Mouse (Mus musculus): ENCODE results near the gene 3110009E18Rik. TPM values are rescaled to one million over a fixed set of nuclear protein-coding genes. Genes with fewer than 3 reads are reported as not detected.

3110009E18Rik gene
- total and polyA plus RNA-seq, 2 experiments from 2014 or later: 2.2 to 10.7 TPM

- Histone ChIP-seq H3K27ac (no peak overlapping the region), H3K4me3 (ENCODE audit: low read length) (no peak overlapping the region), H3K9ac (replicated peaks; ENCODE audit: low read length) (no peak overlapping the region), H3K27me3 (ENCODE audit: insufficient read depth, low read length) (no peaks in the 10 kb centered on the region), H3K36me3 (ENCODE audit: insufficient read depth, low read length) (no peaks in the 10 kb centered on the region), H3K4me2 (ENCODE audit: low read depth, low read length) (no peak overlapping the region), H3K4me1 (ENCODE audit: insufficient read depth, low read length) (no peaks in the 10 kb centered on the region), H3K9me3 (ENCODE audit: low read length) (no peaks in the 10 kb centered on the region)
- DNase-seq (ENCODE audit: low spot score): no peak
- 93% methylated on average over 9 of the region's 9 CpGs for WGBS
- TF ChIP-seq CTCF (IDR thresholded peaks at IDR 0.05; ENCODE audit: low read depth): no peak
- ATAC-seq: no peak
Measured at GRCm38 (mm10) chr1:120158474-120159127, 37.6 kb downstream of the 3110009E18Rik start.

- ATAC-seq (no peak), DNase-seq (ENCODE audit: low spot score) (no peak)
- WGBS: 92% methylated on average over 5 of the region's 5 CpGs
- Histone ChIP-seq H3K9me3 (ENCODE audit: low read length) (no peaks in the 10 kb centered on the region), H3K36me3 (ENCODE audit: insufficient read depth, low read length) (no peaks in the 10 kb centered on the region), H3K4me3 (ENCODE audit: low read length) (no peak overlapping the region), H3K4me1 (ENCODE audit: insufficient read depth, low read length) (no peaks in the 10 kb centered on the region), H3K9ac (replicated peaks; ENCODE audit: low read length) (no peak overlapping the region), H3K4me2 (ENCODE audit: low read depth, low read length) (no peak overlapping the region), H3K27ac (no peak overlapping the region), H3K27me3 (ENCODE audit: insufficient read depth, low read length) (no peaks in the 10 kb centered on the region)
- TF ChIP-seq CTCF (IDR thresholded peaks at IDR 0.05; ENCODE audit: low read depth): no peak
Measured at GRCm38 (mm10) chr1:120161502-120161901, 40.5 kb downstream of the 3110009E18Rik start.

- no peak for ATAC-seq
- no peaks in the 10 kb centered on the region for H3K4me1 ChIP-seq (ENCODE audit: insufficient read depth, low read length)
- H3K9me3 ChIP-seq (ENCODE audit: low read length): no peaks in the 10 kb centered on the region
- DNase-seq (ENCODE audit: low spot score): no peak
- H3K36me3 ChIP-seq (ENCODE audit: insufficient read depth, low read length): no peaks in the 10 kb centered on the region
- no peak for TF ChIP-seq CTCF (IDR thresholded peaks at IDR 0.05; ENCODE audit: low read depth)
- no peak overlapping the region for H3K4me2 ChIP-seq (ENCODE audit: low read depth, low read length)
- H3K27me3 ChIP-seq (ENCODE audit: insufficient read depth, low read length): no peaks in the 10 kb centered on the region
- 57% methylated on average over 1 of the region's 1 CpGs for WGBS
- H3K4me3 ChIP-seq (ENCODE audit: low read length): no peak overlapping the region
- no peak overlapping the region for H3K27ac ChIP-seq
- H3K9ac ChIP-seq (replicated peaks; ENCODE audit: low read length): no peak overlapping the region
Measured at GRCm38 (mm10) chr1:120162616-120163015, 41.6 kb downstream of the 3110009E18Rik start.

- DNase-seq (ENCODE audit: low spot score) (no peak), ATAC-seq (no peak)
- no peaks in the 10 kb centered on the region for H3K27me3 ChIP-seq (ENCODE audit: insufficient read depth, low read length)
- H3K9ac ChIP-seq (replicated peaks; ENCODE audit: low read length): no peak overlapping the region
- H3K4me1 ChIP-seq (ENCODE audit: insufficient read depth, low read length): no peaks in the 10 kb centered on the region
- 71% methylated on average over 4 of the region's 4 CpGs for WGBS
- TF ChIP-seq CTCF (IDR thresholded peaks at IDR 0.05; ENCODE audit: low read depth): no peak
- no peaks in the 10 kb centered on the region for H3K9me3 ChIP-seq (ENCODE audit: low read length)
- H3K27ac ChIP-seq: no peak overlapping the region
- no peaks in the 10 kb centered on the region for H3K36me3 ChIP-seq (ENCODE audit: insufficient read depth, low read length)
- no peak overlapping the region for H3K4me2 ChIP-seq (ENCODE audit: low read depth, low read length)
- H3K4me3 ChIP-seq (ENCODE audit: low read length): no peak overlapping the region
Measured at GRCm38 (mm10) chr1:120168016-120168415, 47.0 kb downstream of the 3110009E18Rik start.

- TF ChIP-seq CTCF (IDR thresholded peaks at IDR 0.05; ENCODE audit: low read depth): no peak
- no peak for DNase-seq (ENCODE audit: low spot score)
Measured at GRCm38 (mm10) chr1:120168674-120169073, 47.7 kb downstream of the 3110009E18Rik start.

GRCm38 (mm10) chr1:120170307-120170706 lies 49.3 kb downstream of the 3110009E18Rik start:
- TF ChIP-seq CTCF (IDR thresholded peaks at IDR 0.05; ENCODE audit: low read depth): no peak
- Histone ChIP-seq H3K9me3 (ENCODE audit: low read length) (no peaks in the 10 kb centered on the region), H3K36me3 (ENCODE audit: insufficient read depth, low read length) (no peaks in the 10 kb centered on the region), H3K4me3 (ENCODE audit: low read length) (no peak overlapping the region), H3K9ac (replicated peaks; ENCODE audit: low read length) (no peak overlapping the region), H3K4me2 (ENCODE audit: low read depth, low read length) (no peak overlapping the region), H3K4me1 (ENCODE audit: insufficient read depth, low read length) (no peaks in the 10 kb centered on the region), H3K27ac (no peak overlapping the region), H3K27me3 (ENCODE audit: insufficient read depth, low read length) (no peaks in the 10 kb centered on the region)
- DNase-seq (ENCODE audit: low spot score) (no peak), ATAC-seq (no peak)
- WGBS: 84% methylated on average over 7 of the region's 7 CpGs

More at GRCm38 (mm10) chr1:120168674-120169073, 47.7 kb downstream of the 3110009E18Rik start:
- Histone ChIP-seq H3K9ac (replicated peaks; ENCODE audit: low read length) (no peak overlapping the region), H3K27ac (no peak overlapping the region), H3K4me3 (ENCODE audit: low read length) (no peak overlapping the region), H3K4me2 (ENCODE audit: low read depth, low read length) (no peak overlapping the region), H3K36me3 (ENCODE audit: insufficient read depth, low read length) (no peaks in the 10 kb centered on the region), H3K4me1 (ENCODE audit: insufficient read depth, low read length) (no peaks in the 10 kb centered on the region), H3K27me3 (ENCODE audit: insufficient read depth, low read length) (no peaks in the 10 kb centered on the region), H3K9me3 (ENCODE audit: low read length) (no peaks in the 10 kb centered on the region)
- no peak for ATAC-seq
- 89% methylated on average over 7 of the region's 7 CpGs for WGBS

- 40% methylated on average over 5 of the region's 5 CpGs for WGBS
- Histone ChIP-seq H3K36me3 (ENCODE audit: insufficient read depth, low read length) (no peaks in the 10 kb centered on the region), H3K4me1 (ENCODE audit: insufficient read depth, low read length) (no peaks in the 10 kb centered on the region), H3K4me3 (ENCODE audit: low read length) (no peak overlapping the region), H3K27me3 (ENCODE audit: insufficient read depth, low read length) (no peaks in the 10 kb centered on the region), H3K4me2 (ENCODE audit: low read depth, low read length) (no peak overlapping the region), H3K9me3 (ENCODE audit: low read length) (no peaks in the 10 kb centered on the region), H3K27ac (no peak overlapping the region), H3K9ac (replicated peaks; ENCODE audit: low read length) (no peak overlapping the region)
- ATAC-seq (peak; percentile 65), DNase-seq (ENCODE audit: low spot score) (peak; percentile 74)
- peak; percentile 90 for TF ChIP-seq CTCF (IDR thresholded peaks at IDR 0.05; ENCODE audit: low read depth)
Measured at GRCm38 (mm10) chr1:120171819-120172521, 51.0 kb downstream of the 3110009E18Rik start.
